Mouse (Mus musculus) urinary bladder, postnatal 4 days (tissue): ENCODE results near the gene Chrna10.

Source experiments
- DNase-seq, 2 experiments: peaks; one replicate each; pipeline ENCODE4 v3.0.0; 2021 to 2022; ENCODE audit warnings: low spot score in 2 of 2

The Chrna10 gene

DNA sequence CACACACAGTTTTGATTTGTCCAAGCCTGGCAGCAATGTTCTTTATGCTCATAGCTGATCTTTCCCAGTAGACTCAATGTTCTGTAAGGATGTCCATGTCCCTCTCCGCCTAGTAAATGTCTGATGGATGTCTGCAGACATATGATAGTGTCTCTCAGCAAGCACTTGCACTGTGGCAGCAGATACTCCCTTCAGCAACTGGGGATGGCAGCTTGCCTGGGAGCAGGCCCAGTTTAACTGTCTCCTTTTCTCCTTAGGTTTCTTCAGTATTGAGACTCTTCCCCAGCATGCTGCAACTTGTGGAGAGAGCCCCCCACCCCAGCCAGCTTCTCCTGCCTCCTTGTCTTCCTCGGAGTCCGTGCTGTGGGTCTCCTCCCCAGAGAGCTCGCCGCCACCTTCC lies 34.8 kb downstream of the Chrna10 start:
- DNase-seq: no peak

GRCm38 (mm10) chr7:102080311-102080710 lies 36.3 kb downstream of the Chrna10 start:
- no peak for DNase-seq

DNA sequence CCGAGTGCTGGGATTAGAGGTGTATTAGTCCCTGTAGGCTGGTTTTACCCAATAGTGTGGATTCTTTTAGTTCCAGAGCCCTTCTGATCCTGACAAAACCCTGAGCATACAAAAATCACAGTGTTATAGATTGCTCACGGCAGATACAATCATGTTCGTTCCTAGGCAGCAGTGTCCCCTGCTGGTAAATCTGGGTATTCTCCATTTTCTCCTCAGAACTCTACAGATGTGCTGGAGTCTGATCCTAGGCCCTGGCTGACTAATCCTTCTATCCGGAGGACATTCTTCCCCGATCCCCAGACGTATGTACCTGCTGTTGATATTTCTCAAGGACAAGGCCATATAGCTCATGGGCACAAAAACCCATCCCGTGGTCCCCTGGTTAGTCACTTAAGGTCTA lies 38.1 kb downstream of the Chrna10 start:
- DNase-seq: no peak

DNA sequence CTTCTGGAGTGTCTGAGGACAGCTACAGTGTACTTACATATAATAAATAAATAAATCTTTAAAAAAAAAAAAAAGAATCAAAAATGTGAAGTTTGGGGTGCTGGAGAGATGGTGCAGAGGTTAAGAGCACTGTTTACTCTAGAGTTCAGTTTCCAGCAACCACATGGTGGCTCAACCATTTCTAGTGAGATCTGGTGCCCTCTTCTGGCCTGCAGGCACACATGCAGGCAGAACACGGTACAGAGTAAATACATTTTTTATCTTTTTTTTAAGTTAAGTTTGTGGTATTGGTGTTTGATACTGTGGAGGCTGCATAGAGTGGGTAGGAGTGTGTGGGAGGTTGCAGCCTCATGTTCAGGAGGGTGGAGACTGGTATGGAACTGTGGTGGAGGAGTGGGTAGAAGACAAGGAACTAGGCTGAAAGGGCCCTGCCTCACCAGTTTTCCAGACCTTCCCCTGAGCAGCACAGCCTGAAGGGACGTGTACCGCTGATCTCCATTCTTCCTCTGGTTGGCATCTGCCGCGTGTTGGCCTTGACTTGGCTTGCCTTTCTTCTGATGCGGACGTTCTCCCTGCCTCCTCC lies 39.8 kb downstream of the Chrna10 start:
- no peak for DNase-seq

- DNase-seq: no peak
These were observed 50.3 kb downstream of the Chrna10 start for GRCm38 (mm10) chr7:102066363-102066762.

DNA sequence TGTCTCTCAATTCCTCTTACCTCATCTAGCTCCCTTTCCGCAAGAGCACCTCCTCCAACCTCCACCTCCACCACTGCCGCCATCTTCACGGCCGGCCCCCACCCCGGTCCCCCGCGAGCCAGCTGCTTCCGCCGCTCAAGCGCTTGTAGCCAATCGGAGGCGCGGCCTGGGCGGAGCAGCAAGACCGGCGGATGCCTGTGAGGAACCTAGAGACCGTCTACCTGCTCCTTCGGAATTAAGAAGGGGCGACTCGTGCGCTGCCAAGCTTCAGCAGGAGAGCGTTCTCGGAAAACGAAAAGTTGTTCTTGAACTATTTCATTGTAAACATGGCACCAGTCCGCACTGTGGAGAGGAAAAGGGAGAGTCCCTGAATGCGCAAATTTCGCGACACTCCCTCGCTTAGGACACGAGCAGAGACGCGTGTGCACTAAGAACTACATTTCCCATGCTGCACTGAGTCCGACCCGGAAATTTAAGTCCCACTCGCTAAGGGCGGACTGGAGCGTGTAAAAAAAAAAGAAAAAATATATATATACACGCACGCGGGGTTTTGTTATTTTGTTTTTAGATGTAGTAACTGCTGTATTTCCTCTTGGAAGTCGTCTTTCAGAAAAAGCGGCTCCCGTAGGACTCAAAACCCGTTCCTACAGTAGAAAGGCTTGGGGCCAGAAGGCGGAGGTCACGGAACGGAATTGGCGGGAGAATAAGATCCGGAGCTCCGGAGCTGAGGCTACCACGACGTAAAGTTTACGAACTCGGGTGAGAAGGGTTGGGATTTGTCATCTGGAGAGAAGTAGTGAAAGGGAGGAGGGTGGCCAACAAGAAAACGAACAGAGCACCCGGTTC lies 51.4 kb downstream of the Chrna10 start, which contains the start of the genes Rnf121, Xndc1 and Xntrpc:
Gene Rnf121, minus strand, starts transcription at position 424 of the 846 bp plus-strand sequence.
Gene Xndc1, plus strand, starts transcription at position 466 of the 846 bp plus-strand sequence.
Gene Xntrpc, plus strand, starts transcription at position 668 of the 846 bp plus-strand sequence.
- peak; percentile 86 to 92 for DNase-seq

GRCm38 (mm10) chr7:102064655-102065045 lies 52.0 kb downstream of the Chrna10 start:
- DNase-seq: no peak

- no peak for DNase-seq
These were observed 52.7 kb downstream of the Chrna10 start for GRCm38 (mm10) chr7:102063891-102064290.

DNA sequence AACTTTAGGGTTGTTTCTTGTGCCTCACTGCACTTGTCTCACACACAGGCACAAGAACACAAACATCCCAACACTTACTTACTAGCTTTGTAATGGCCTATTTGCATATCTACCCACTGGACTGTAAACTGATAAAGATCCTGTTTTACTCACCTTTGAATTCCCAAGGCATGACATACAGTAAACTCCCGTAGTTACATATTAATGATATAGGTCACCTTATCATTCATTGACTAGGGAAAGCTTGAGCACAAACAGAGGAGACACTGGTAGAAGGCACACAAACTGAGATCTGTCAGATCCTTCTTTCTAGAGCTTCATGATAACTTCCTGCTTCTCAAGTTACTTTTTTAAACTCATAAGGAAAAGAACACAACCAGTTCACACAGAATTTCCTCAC lies 54.4 kb downstream of the Chrna10 start:
- no peak for DNase-seq

GRCm38 (mm10) chr7:102061353-102061752 lies 55.3 kb downstream of the Chrna10 start:
- DNase-seq: no peak
